In the genomic region with DNA sequence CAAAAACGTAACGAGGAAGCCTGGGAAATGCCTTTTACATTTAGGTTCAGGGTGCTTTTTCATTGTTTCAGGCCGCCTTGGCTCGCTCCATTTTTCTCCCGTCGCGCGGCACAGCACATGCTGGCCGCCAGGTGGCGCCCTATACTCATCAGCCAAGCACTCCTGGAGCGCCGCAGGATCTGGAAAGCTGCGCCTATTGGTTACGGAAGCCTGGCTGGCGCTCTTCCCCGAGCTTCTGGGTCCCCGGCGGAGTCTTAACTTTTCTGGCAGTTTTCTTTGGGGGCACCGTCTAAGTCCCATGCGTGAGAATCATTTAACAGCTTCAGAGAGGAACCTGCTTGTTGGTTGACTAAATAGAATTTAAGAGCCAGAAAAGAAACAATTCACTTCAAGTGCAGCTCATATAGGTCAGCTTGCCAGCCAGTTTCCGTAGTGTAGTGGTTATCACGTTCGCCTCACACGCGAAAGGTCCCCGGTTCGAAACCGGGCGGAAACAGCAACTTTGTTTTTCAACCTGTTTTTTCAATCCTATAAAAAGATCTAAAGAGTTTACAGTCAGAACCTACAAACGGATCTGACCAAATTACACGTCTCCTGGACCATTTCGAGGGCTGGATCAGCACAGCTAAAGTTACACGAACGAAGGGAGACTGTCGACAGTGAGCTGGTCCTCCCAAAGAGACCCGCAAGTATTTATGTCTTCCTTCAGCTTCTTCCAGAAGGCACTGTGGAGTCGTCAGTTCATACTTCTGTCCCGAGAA, we compare ENCODE assay signal across 8 mouse cellular contexts. TPM values are rescaled to one million over a fixed set of nuclear protein-coding genes. Genes with fewer than 3 reads are reported as not detected.
DNase-seq lines count a peak whose midpoint lies in the region; ATAC-seq lines count a peak whose summit lies in the region.

No protein-coding gene starts in this region.

- no peaks in the 10 kb centered on the region for H3K36me3 ChIP-seq in hindbrain, embryonic 14.5 days (replicated peaks; ENCODE audit: control insufficient read depth, insufficient read depth)

- peak; percentile 95 for DNase-seq in R1 (ENCODE audit: low read depth, low spot score)
- peak; percentile 96 to 97 for DNase-seq in cerebellum, postnatal 25 days
- DNase-seq in frontal cortex, postnatal 25 days (ENCODE audit: low spot score in 2 of 2): peak; percentile 95 to 96
- peak; percentile 99 for DNase-seq in hindbrain, embryonic 14.5 days (ENCODE audit: low spot score)
- peak; percentile 92 to 94 for DNase-seq in layer of hippocampus, postnatal 25 days (ENCODE audit: extremely low spot score in 1 of 2, low spot score in 1 of 2)
- peak; percentile 91 for DNase-seq in lung, postnatal 14 days
- peak; percentile 92 for DNase-seq in ovary, postnatal 36 days (ENCODE audit: low spot score)
- peak; percentile 90 for DNase-seq in thymus, postnatal 14 days

- no peaks in the 10 kb centered on the region for H3K9me3 ChIP-seq in hindbrain, embryonic 14.5 days (ENCODE audit: control insufficient read depth, low read length)

- ATAC-seq in hindbrain, embryonic 14.5 days (ENCODE audit: low FRiP score): peak; percentile 92

- H3K4me1 ChIP-seq in hindbrain, embryonic 14.5 days (replicated peaks; ENCODE audit: control insufficient read depth, insufficient read depth, low read length): peaks cover 5% of the 10 kb centered on the region; the same call in 1 of the 2 replicates

- peak overlapping the region; percentile 85 for H3K27ac ChIP-seq in hindbrain, embryonic 14.5 days

- WGBS in hindbrain, embryonic 14.5 days: under 1% methylated on average over 38 of the region's 38 CpGs

- peak overlapping the region; percentile 43 for H3K4me3 ChIP-seq in hindbrain, embryonic 14.5 days (replicated peaks; ENCODE audit: low read length)

- H3K27me3 ChIP-seq in hindbrain, embryonic 14.5 days (ENCODE audit: control insufficient read depth, insufficient read depth, low read length): no peaks in the 10 kb centered on the region

- peak overlapping the region; percentile 81 for H3K4me2 ChIP-seq in hindbrain, embryonic 14.5 days (replicated peaks)

- peak overlapping the region; percentile 54 for H3K9ac ChIP-seq in hindbrain, embryonic 14.5 days

RNA-seq across cellular contexts. Expression of a gene that starts 2.5 kb away (rescaled TPM):
- 11.7 and 20.3 TPM in 2 replicates for polyA plus RNA-seq in hindbrain, embryonic 14.5 days (2014; fragmentation: Nextera tagmentation; extraction: Ambion mirVana)
- 1 to 10 TPM in 1 of 2 experiments, under 1 TPM in 1; 0.52 to 1.5 TPM for total RNA-seq in layer of hippocampus, postnatal 25 days (2021)

RNA-seq across cellular contexts. Expression of a gene that starts 39.2 kb away (rescaled TPM):
- 311 and 314 TPM in 2 replicates for polyA plus RNA-seq in hindbrain, embryonic 14.5 days (2014; fragmentation: Nextera tagmentation; extraction: Ambion mirVana)
- total RNA-seq in layer of hippocampus, postnatal 25 days (2021): 100 to 1,000 TPM; 204 to 220 TPM

RNA-seq across cellular contexts. Expression of a gene that starts 39.3 kb away (rescaled TPM):
- polyA plus RNA-seq in hindbrain, embryonic 14.5 days (2014; fragmentation: Nextera tagmentation; extraction: Ambion mirVana): 3.5 and 4.8 TPM in 2 replicates
- total RNA-seq in layer of hippocampus, postnatal 25 days (2021): not detected

RNA-seq across cellular contexts. Expression of a gene that starts 46.5 kb away (rescaled TPM):
- polyA plus RNA-seq in hindbrain, embryonic 14.5 days (2014; fragmentation: Nextera tagmentation; extraction: Ambion mirVana): 9.6 and 11.6 TPM in 2 replicates
- 10 to 100 TPM; 12.1 to 14.0 TPM for total RNA-seq in layer of hippocampus, postnatal 25 days (2021)

Comparison
In these comparisons a context has a peak if more than half of its experiments do, and no peak if none do; other contexts are left out.
1. Peak in every context shown above with its lines: DNase-seq, ATAC-seq, H3K4me3 ChIP-seq and H3K27ac ChIP-seq.